9 mouse cellular contexts compared by ENCODE assay signal in genomic region chr7:96817030-96817674, GRCm38 (mm10).
DNase-seq lines count a peak whose midpoint lies in the region; ATAC-seq lines count a peak whose summit lies in the region.
"Had no signal": no experiment of that assay in that cellular context is flagged by ENCODE, and none has a peak within 500 bp of the region (broad histone marks: within the 10 kb centered on the region; RNA-seq: fewer than 3 reads in every experiment).

No protein-coding gene starts in this region.

- H3K36me3 ChIP-seq in macrophage (ENCODE audit: inconsistent target), result no peaks in the 10 kb centered on the region
- H3K36me3 ChIP-seq: liver, embryonic 15.5 days had no signal

- H3K79me2 ChIP-seq in macrophage (ENCODE audit: inconsistent target), result no peaks in the 10 kb centered on the region

- 59% methylated on average over 6 of the region's 6 CpGs for WGBS in macrophage (ENCODE audit: missing documents)

- peak; percentile 58 for ATAC-seq in granulocyte monocyte progenitor cell, adult 5-6 weeks (replicated peaks; ENCODE audit: poor library complexity, severe bottlenecking)

- peak; percentile 55 for DNase-seq in embryo, embryonic 11 days
- DNase-seq in embryo, embryonic 10.5 days (ENCODE audit: low spot score), result no peak
- DNase-seq in lung, postnatal 10 days, result peak; percentile 51
- DNase-seq in lung, adult 18-20 months, result no peak
- no peak for DNase-seq in thymus, postnatal 14 days
- no peak for DNase-seq in layer of hippocampus, adult 9-10 months (ENCODE audit: low spot score)

- H3K27ac ChIP-seq in macrophage, result peak overlapping the region; percentile 86
- H3K27ac ChIP-seq: liver, embryonic 15.5 days had no signal

- H3K4me3 ChIP-seq in macrophage (ENCODE audit: inconsistent target), result no peak overlapping the region
- H3K4me3 ChIP-seq: liver, embryonic 15.5 days had no signal

Comparison
In these comparisons a context has a peak if more than half of its experiments do, and no peak if none do; other contexts are left out.
1. DNase-seq: peak in embryo, embryonic 11 days (single experiment) and lung, postnatal 10 days (single experiment); none in embryo, embryonic 10.5 days (single experiment), lung, adult 18-20 months (0 of 2), thymus, postnatal 14 days (single experiment) and layer of hippocampus, adult 9-10 months (single experiment).